In the genomic region with DNA sequence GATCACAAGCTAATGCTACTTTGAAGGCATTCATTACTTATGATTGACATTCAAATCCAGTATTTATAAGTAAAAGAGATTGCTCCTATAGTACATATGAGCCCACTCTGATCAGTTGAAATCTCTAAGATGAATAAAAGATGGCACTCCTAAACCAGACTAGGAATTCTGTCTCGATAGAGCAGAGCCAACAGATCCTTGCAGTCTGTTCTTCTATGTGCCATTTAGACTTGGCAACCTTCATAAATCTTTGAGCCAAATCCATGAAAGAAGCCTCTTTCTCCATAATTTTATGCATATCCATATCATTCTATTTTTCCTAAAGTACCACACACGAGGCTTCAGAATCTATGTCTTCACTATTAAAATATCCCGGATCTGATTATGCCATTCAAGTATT, we compare ENCODE assay signal across 30 mouse cellular contexts.
DNase-seq lines count a peak whose midpoint lies in the region; ATAC-seq and TF ChIP-seq lines count a peak whose summit lies in the region.
"Had no signal": no experiment of that assay in that cellular context is flagged by ENCODE, and none has a peak within 500 bp of the region (broad histone marks: within the 10 kb centered on the region; RNA-seq: fewer than 3 reads in every experiment).

No protein-coding gene starts in this region.

- H3K36me3 ChIP-seq in forebrain, embryonic 14.5 days (ENCODE audit: control insufficient read depth, insufficient read depth, low read length), result no peaks in the 10 kb centered on the region
- no peaks in the 10 kb centered on the region for H3K36me3 ChIP-seq in forebrain, embryonic 12.5 days (replicated peaks)
- no peaks in the 10 kb centered on the region for H3K36me3 ChIP-seq in midbrain, embryonic 11.5 days (ENCODE audit: control insufficient read depth, insufficient read depth, low read length)
- no peaks in the 10 kb centered on the region for H3K36me3 ChIP-seq in midbrain, postnatal 0 days (ENCODE audit: insufficient read depth, low read length)
- H3K36me3 ChIP-seq in forebrain, embryonic 16.5 days (ENCODE audit: control insufficient read depth, insufficient read depth), result no peaks in the 10 kb centered on the region
- H3K36me3 ChIP-seq: embryonic facial prominence, embryonic 12.5 days; embryonic facial prominence, embryonic 15.5 days; G1E; heart, embryonic 12.5 days; heart, embryonic 15.5 days; hindbrain, embryonic 10.5 days; hindbrain, embryonic 13.5 days had no signal

- WGBS in forebrain, embryonic 14.5 days, result 81% methylated on average over 3 of the region's 3 CpGs
- 95% methylated on average over 3 of the region's 3 CpGs for WGBS in forebrain, embryonic 12.5 days
- WGBS in midbrain, embryonic 11.5 days, result 89% methylated on average over 3 of the region's 3 CpGs
- 82% methylated on average over 3 of the region's 3 CpGs for WGBS in midbrain, postnatal 0 days
- WGBS in forebrain, embryonic 16.5 days, result 75% methylated on average over 3 of the region's 3 CpGs

- H3K27me3 ChIP-seq in forebrain, embryonic 14.5 days (replicated peaks; ENCODE audit: control insufficient read depth, insufficient read depth, low read length), result no peaks in the 10 kb centered on the region
- H3K27me3 ChIP-seq in forebrain, embryonic 12.5 days, result no peaks in the 10 kb centered on the region
- H3K27me3 ChIP-seq in midbrain, embryonic 11.5 days (ENCODE audit: control insufficient read depth, insufficient read depth, low read length), result no peaks in the 10 kb centered on the region
- H3K27me3 ChIP-seq in midbrain, postnatal 0 days (ENCODE audit: insufficient read depth, low read length), result no peaks in the 10 kb centered on the region
- no peaks in the 10 kb centered on the region for H3K27me3 ChIP-seq in forebrain, embryonic 16.5 days (replicated peaks; ENCODE audit: control insufficient read depth, insufficient read depth, low read length)
- H3K27me3 ChIP-seq: CH12.LX; embryonic facial prominence, embryonic 12.5 days; embryonic facial prominence, embryonic 15.5 days; heart, embryonic 12.5 days; heart, embryonic 15.5 days; hindbrain, embryonic 13.5 days; Patski had no signal

- H3K9me3 ChIP-seq in forebrain, embryonic 14.5 days (replicated peaks; ENCODE audit: control insufficient read depth, low read length), result no peaks in the 10 kb centered on the region
- H3K9me3 ChIP-seq in forebrain, embryonic 12.5 days, result no peaks in the 10 kb centered on the region
- H3K9me3 ChIP-seq in midbrain, embryonic 11.5 days (ENCODE audit: control insufficient read depth, low read length), result no peaks in the 10 kb centered on the region
- H3K9me3 ChIP-seq in midbrain, postnatal 0 days (ENCODE audit: low read length), result no peaks in the 10 kb centered on the region
- no peaks in the 10 kb centered on the region for H3K9me3 ChIP-seq in forebrain, embryonic 16.5 days (ENCODE audit: control insufficient read depth, low read length)
- H3K9me3 ChIP-seq: embryonic facial prominence, embryonic 12.5 days; embryonic facial prominence, embryonic 15.5 days; heart, embryonic 12.5 days; heart, embryonic 15.5 days; hindbrain, embryonic 10.5 days; hindbrain, embryonic 13.5 days had no signal

- DNase-seq in forebrain, embryonic 14.5 days (ENCODE audit: low spot score), result peak; percentile 63
- peak; percentile 41 for DNase-seq in midbrain, embryonic 11.5 days (ENCODE audit: low spot score, missing footprints)
- DNase-seq in midbrain, postnatal 0 days (ENCODE audit: low spot score), result no peak
- DNase-seq in spleen, adult 18-20 months, result no peak
- DNase-seq in yolk sac, embryonic 10.5 days (ENCODE audit: low spot score), result no peak
- DNase-seq: adrenal gland, postnatal 10 days; adrenal gland, postnatal 36 days; B cell, adult 2 months; cerebellum, adult 2 months; cerebellum, adult 9-11 months; cerebellum, postnatal 25 days; gastrocnemius, postnatal 25 days; heart, adult 18-20 months; heart, postnatal 10 days; heart, postnatal 36 days; kidney, adult 18-20 months had no signal

- H3K4me1 ChIP-seq in forebrain, embryonic 14.5 days (ENCODE audit: control insufficient read depth, insufficient read depth, low read length), result no peaks in the 10 kb centered on the region
- no peaks in the 10 kb centered on the region for H3K4me1 ChIP-seq in forebrain, embryonic 12.5 days
- H3K4me1 ChIP-seq in midbrain, embryonic 11.5 days (ENCODE audit: control insufficient read depth, insufficient read depth, low read length), result no peaks in the 10 kb centered on the region
- H3K4me1 ChIP-seq in midbrain, postnatal 0 days (ENCODE audit: insufficient read depth, low read length), result no peaks in the 10 kb centered on the region
- no peaks in the 10 kb centered on the region for H3K4me1 ChIP-seq in forebrain, embryonic 16.5 days (replicated peaks; ENCODE audit: control insufficient read depth, insufficient read depth, low read length)
- H3K4me1 ChIP-seq: embryonic facial prominence, embryonic 12.5 days; embryonic facial prominence, embryonic 15.5 days; heart, embryonic 12.5 days; heart, embryonic 15.5 days; hindbrain, embryonic 10.5 days; hindbrain, embryonic 13.5 days had no signal

- no peak for TF ChIP-seq CTCF in midbrain, postnatal 0 days (IDR thresholded peaks at IDR 0.05)

- H3K9ac ChIP-seq in forebrain, embryonic 14.5 days (ENCODE audit: low read length), result no peak overlapping the region
- H3K9ac ChIP-seq in forebrain, embryonic 12.5 days, result no peak overlapping the region
- no peak overlapping the region for H3K9ac ChIP-seq in midbrain, embryonic 11.5 days (ENCODE audit: low read length)
- H3K9ac ChIP-seq in midbrain, postnatal 0 days (replicated peaks; ENCODE audit: low read length, poor library complexity, severe bottlenecking), result no peak overlapping the region
- H3K9ac ChIP-seq in forebrain, embryonic 16.5 days (replicated peaks; ENCODE audit: low read depth, low read length), result no peak overlapping the region
- H3K9ac ChIP-seq: embryonic facial prominence, embryonic 12.5 days; embryonic facial prominence, embryonic 15.5 days; heart, embryonic 12.5 days; heart, embryonic 15.5 days; hindbrain, embryonic 13.5 days had no signal

- no peak overlapping the region for H3K27ac ChIP-seq in forebrain, embryonic 14.5 days (ENCODE audit: low read depth, low read length)
- H3K27ac ChIP-seq in forebrain, embryonic 12.5 days, result no peak overlapping the region
- H3K27ac ChIP-seq in midbrain, embryonic 11.5 days (ENCODE audit: low read depth, low read length), result no peak overlapping the region
- no peak overlapping the region for H3K27ac ChIP-seq in midbrain, postnatal 0 days (ENCODE audit: low read depth, low read length)
- H3K27ac ChIP-seq in forebrain, embryonic 16.5 days (ENCODE audit: low read length), result no peak overlapping the region
- H3K27ac ChIP-seq: embryonic facial prominence, embryonic 12.5 days; embryonic facial prominence, embryonic 15.5 days; heart, embryonic 15.5 days; hindbrain, embryonic 10.5 days; hindbrain, embryonic 13.5 days; hindbrain, postnatal 0 days had no signal

- H3K4me3 ChIP-seq in forebrain, embryonic 14.5 days (ENCODE audit: low read depth, low read length), result no peak overlapping the region
- H3K4me3 ChIP-seq in forebrain, embryonic 12.5 days (replicated peaks), result no peak overlapping the region
- H3K4me3 ChIP-seq in midbrain, embryonic 11.5 days (ENCODE audit: low read depth, low read length), result no peak overlapping the region
- no peak overlapping the region for H3K4me3 ChIP-seq in midbrain, postnatal 0 days (ENCODE audit: low read depth, low read length)
- no peak overlapping the region for H3K4me3 ChIP-seq in forebrain, embryonic 16.5 days (replicated peaks; ENCODE audit: low read length)
- H3K4me3 ChIP-seq: embryonic facial prominence, embryonic 12.5 days; embryonic facial prominence, embryonic 15.5 days; heart, embryonic 12.5 days; heart, embryonic 15.5 days; hindbrain, embryonic 10.5 days; hindbrain, embryonic 13.5 days had no signal

- peak; percentile 44; the same call in 1 of the 2 replicates for ATAC-seq in forebrain, embryonic 14.5 days
- ATAC-seq in forebrain, embryonic 12.5 days (ENCODE audit: low FRiP score), result no peak
- no peak for ATAC-seq in midbrain, embryonic 11.5 days (ENCODE audit: low FRiP score)
- ATAC-seq in midbrain, postnatal 0 days (ENCODE audit: low FRiP score), result no peak
- peak; percentile 88 for ATAC-seq in forebrain, embryonic 16.5 days
- ATAC-seq: hindbrain, postnatal 0 days; inflammation-experienced regulatory T-cells, adult 6 months; intestine, embryonic 16.5 days; Patski had no signal

- H3K4me2 ChIP-seq in forebrain, embryonic 14.5 days (ENCODE audit: low read length), result no peak overlapping the region
- H3K4me2 ChIP-seq in forebrain, embryonic 12.5 days, result no peak overlapping the region
- no peak overlapping the region for H3K4me2 ChIP-seq in midbrain, embryonic 11.5 days
- no peak overlapping the region for H3K4me2 ChIP-seq in midbrain, postnatal 0 days (ENCODE audit: low read depth, low read length, poor library complexity, severe bottlenecking)
- H3K4me2 ChIP-seq in forebrain, embryonic 16.5 days (ENCODE audit: low read length), result no peak overlapping the region
- H3K4me2 ChIP-seq: embryonic facial prominence, embryonic 12.5 days; embryonic facial prominence, embryonic 15.5 days; heart, embryonic 12.5 days; heart, embryonic 15.5 days; hindbrain, embryonic 13.5 days had no signal

Comparison
In these comparisons a context has a peak if more than half of its experiments do, and no peak if none do; other contexts are left out.
1. ATAC-seq: peak in forebrain, embryonic 14.5 days (single experiment) and forebrain, embryonic 16.5 days (single experiment); none in forebrain, embryonic 12.5 days (single experiment), midbrain, embryonic 11.5 days (single experiment) and midbrain, postnatal 0 days (single experiment).
2. DNase-seq: peak in forebrain, embryonic 14.5 days (single experiment) and midbrain, embryonic 11.5 days (single experiment); none in midbrain, postnatal 0 days (single experiment), spleen, adult 18-20 months (0 of 2) and yolk sac, embryonic 10.5 days (single experiment).